Mouse (Mus musculus) central nervous system, embryonic 11.5 days (tissue): ENCODE measurements around the gene Usp33. TPM values are rescaled to one million over a fixed set of nuclear protein-coding genes. Genes with fewer than 3 reads are reported as not detected.

Source experiments
- polyA plus RNA-seq: library from polyadenylated mRNA; depleted of rRNA; stranded (reverse); fragments of >200 nt; gene quantifications from 2 replicates; pipeline ENCODE4 v1.2.3, GENCODE M21; 2012; rRNA removed

Gene Usp33
- polyA plus RNA-seq, result 70.4 and 102 TPM in 2 replicates

DNA sequence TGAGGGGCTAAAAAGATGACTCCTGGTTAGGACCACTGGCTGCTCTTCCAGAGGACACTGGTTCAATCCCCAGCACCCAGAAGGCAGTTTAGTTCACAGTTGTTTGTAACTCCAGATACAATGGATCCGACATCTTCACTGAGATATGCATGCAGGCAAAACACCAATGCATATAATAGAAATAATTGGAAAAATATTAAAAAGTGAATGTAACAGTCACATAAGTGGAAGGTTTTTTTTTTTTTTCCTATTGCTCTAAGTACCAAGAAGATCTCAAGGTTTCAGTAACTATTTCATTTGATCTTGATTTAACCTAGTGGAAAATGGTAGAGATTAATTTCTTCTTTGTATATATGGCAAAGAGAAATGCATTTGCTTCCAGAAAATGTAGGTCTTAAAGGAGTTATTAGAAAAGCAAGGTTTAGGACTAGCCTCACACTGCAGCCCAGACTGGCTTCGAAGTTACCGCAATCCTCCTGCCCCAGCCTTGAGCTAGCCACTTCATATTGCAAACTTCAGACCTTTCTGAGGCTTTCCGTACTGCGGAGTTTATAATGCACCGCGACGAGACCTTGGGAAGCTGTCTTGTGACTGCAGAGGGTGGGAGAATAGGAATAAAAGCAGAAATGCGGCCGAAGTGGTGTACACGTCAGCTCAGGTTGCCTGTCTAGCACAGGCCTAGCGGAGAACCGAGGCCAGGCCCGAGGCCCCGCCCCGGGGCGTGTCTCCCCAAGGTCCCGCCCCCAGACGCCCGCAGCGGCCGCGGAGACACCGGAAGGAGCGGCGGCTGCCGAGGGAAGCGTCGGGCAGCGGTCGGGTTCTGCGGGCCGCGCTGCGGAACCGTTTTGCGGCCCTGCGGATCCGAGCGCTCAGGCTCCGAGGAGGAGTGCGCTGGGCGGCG is at the start of gene Usp33:
Usp33 (plus strand) TSS at position 747 of the 901 bp plus-strand sequence.

GRCm38 (mm10) chr3:152339862-152340557 is 6.3 kb upstream of the Usp33 start, which contains the start of gene Miga1:
TSS of gene Miga1 (minus strand) at chr3:152340407.

GRCm38 (mm10) chr3:152395350-152396277 is 49.3 kb downstream of the Usp33 start, which contains the start of gene Zzz3:
TSS of gene Zzz3 (plus strand) at chr3:152395473.

Other genes with a start within 250 kb of the Usp33 start
- gene Gipc2, start 180.2 kb upstream of the Usp33 start, polyA plus RNA-seq, result 1.8 and 3.5 TPM in 2 replicates
- 17.7 and 21.7 TPM in 2 replicates for gene Dnajb4, start 136.2 kb upstream of the Usp33 start, polyA plus RNA-seq
- 263 and 343 TPM in 2 replicates for gene Fubp1, start 136.1 kb upstream of the Usp33 start, polyA plus RNA-seq
- 7.8 and 9.2 TPM in 2 replicates for gene Nexn, start 80.1 kb upstream of the Usp33 start, polyA plus RNA-seq
- 18.2 and 24.3 TPM in 2 replicates for gene Miga1, start 6.1 kb upstream of the Usp33 start, polyA plus RNA-seq
- gene Zzz3, start 49.0 kb downstream of the Usp33 start, polyA plus RNA-seq, result 33.6 and 43.0 TPM in 2 replicates